Mouse (Mus musculus) mesoderm, embryonic 11.5 days (tissue): ENCODE measurements around the gene B230217C12Rik.
A peak's percentile ranks its signal among the peaks of the same experiment; 100 is the strongest.
"Not testable (repeated sequence)": the region's sequence is repeated elsewhere in the genome, so short reads cannot be mapped to it uniquely, and the experiment has no call there.

ENCODE experiments used
- DNase-seq: peaks from one replicate; pipeline ENCODE4 v3.0.0-alpha.2; 2012; ENCODE audit warnings: low read depth, low spot score

Gene B230217C12Rik

DNA sequence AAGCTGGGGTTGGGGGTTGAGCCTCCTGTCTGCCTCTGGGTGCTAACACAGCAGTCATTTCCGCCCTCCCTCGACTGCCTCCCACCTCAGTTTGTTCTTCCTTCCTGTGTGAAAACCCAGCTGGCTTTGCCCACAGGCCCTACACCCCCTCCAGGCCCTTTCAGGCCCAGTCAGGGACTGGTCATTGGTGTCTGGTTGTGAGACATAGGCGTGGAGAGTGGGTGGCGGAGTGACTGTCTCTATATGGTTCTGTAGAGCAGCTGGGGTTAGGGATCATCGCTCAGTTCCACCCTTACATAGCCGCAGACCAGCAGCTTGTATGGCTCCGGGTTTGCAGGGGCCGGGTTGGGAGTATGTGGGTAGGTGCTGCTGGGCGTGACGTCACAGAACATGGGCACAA, 15.3 kb upstream of the B230217C12Rik start:
- no peak for DNase-seq

DNA sequence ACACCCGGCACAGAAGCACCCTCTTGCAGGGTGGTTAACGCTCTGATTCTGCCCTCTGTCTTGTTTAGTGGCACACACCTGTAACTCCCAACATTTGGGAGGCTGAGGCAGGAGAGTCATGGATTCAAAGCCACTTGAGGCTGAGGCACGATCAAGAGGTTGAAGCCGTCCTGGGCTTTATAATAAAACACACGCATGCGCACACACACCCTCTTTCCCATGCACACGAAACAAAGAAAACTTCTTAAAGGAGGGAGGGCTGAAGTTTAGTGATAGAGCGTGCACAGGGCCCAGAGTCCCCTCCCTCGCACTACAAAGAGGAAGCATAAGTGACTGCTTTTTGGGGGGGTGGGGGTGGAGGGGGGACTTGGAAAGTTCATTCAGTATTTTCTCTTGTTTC, 14.6 kb upstream of the B230217C12Rik start:
- no peak for DNase-seq

DNA sequence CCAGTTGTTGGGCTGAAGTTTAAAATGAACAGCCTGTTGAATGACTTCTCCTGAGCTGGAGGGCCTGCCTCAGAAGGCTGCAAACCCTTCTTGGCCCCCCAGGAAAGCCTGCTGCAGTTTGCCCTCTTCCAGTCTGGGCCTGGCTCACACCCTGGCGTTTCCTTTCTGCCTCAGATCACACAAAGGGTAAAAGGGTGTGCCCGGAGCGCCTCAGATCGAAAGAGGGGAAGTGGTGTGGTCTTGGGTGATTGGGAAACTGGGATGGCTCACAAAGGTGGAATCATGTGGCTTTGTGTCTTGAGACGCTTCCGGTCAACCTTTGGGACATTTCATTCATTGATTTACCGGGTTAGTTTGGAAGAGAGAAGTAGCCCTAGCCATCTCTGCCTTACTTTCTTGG, 14.2 kb upstream of the B230217C12Rik start:
- no peak for DNase-seq

DNA sequence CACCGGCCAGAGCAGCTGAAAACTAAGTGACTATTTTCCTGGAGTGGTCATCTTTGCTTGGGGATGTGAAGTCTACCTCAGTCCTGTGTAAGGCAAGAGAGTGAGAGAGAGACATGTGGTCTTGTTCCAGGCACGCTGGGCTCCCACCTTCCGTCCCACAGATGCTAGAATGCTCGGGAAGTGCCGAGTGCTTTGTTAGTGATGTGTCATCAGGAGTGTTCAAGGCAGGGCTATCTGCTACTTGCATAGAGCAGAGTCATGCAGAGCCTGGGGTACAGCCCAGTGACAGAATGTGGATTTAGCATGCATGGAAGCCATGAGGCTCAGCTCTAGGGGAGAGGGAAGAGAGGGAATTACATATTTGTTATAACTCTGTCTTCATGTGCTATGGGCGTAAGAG, 12.9 kb upstream of the B230217C12Rik start:
- no peak for DNase-seq

DNA sequence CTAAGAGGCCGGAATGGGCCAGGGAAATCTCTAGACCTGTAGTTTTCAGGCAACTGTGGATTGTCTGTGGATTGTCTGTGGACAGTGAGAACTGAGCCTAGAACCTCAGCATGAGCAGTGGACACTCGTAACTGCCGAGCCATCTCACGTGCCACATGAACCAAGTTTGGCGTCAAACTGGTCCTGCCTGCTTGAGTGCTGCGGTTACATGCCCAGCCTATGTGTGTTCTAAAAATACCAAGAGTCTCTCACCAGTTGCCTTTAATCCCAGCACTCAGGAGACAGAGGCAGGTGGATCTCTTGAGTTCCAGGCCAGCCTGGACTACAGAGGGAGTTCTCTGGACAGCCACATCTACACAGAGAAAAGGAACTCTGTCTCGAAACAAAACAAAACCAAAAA, 11.2 kb upstream of the B230217C12Rik start:
- DNase-seq: no peak

DNA sequence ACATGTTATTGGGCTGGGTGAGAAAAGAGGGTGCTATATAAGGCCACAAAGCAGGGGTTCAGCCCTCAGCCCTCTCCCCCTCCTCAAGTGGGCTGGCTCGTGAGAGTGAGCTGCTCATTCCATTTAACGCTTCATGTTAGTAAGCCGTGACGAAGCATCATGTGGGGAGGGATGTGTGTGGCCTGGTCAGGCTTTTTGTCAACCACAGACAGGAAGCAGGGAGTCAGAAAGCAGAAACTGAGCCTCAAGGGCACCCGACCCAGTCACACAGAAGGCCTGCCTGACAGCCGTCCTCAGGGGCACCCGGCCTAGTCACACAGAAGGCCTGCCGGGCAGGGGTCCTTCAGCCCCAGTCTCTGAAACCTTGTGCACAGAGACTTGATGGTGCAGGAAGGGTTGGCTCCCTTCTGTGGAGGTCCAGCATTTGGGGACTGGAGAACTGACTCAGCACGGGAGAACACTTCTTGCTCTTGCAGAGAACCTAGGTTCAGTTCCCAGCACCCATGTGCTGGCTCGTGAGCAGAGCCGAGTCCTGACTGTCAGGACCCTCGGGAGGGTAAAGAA, 10.6 kb upstream of the B230217C12Rik start:
- no peak for DNase-seq

DNA sequence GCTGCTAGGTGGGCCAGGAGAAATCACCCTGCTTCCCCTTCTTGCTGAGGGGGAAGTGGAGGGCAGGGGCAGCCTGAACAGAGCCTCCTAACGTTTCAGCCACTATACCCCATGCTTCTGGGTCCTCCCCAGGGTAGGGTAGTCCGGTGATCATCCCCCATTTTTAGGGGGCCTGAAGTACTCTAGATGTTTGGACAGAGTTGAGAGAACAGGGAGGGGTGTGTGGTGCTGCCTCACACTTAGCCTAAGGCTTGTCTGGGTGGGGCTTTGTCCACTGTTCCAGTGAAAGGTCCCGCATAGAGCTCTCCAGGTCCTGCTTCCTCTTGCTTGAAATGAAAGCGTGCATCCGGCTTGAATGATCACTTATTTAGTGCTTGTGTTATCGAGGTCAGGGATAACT, 10.1 kb upstream of the B230217C12Rik start:
- DNase-seq: no peak

DNA sequence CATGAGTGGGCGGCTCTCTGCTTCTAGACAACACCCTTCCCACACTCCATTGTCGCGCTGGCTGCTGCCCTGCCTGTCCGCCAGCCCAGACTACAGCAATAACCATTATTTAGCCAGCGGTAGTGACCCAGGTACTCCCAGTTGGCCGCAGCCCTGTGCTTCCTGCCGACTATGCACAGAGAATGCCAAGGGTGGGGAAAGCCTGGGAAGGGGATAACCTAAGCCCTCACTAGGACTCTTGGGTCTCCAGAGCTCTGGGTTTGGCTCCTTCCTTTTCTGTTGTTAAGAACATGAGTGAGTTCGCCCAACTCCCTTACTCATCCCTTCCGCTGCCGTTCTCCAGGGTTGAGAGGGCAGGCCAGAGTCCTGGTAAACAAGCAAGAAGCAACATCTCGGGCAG, 8.6 kb upstream of the B230217C12Rik start:
- DNase-seq: no peak

DNA sequence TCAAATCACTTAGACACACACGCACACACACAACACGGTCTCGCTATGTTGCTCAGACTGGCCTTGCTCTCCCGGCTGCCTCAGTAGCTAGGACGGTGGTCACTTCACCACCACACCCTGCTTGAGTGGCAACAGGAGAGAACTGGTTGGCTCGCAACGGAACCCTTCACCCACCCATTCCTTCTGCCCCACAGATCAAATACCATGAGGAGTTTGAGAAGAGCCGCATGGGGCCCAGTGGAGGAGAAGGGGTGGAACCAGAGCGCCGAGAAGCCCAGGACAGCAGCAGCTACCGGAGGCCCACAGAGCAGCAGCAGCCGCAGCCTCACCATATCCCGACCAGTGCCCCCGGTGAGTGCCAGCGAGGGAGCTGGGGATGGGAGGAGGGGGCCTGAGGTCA, 7.2 kb upstream of the B230217C12Rik start:
- DNase-seq: no peak

DNA sequence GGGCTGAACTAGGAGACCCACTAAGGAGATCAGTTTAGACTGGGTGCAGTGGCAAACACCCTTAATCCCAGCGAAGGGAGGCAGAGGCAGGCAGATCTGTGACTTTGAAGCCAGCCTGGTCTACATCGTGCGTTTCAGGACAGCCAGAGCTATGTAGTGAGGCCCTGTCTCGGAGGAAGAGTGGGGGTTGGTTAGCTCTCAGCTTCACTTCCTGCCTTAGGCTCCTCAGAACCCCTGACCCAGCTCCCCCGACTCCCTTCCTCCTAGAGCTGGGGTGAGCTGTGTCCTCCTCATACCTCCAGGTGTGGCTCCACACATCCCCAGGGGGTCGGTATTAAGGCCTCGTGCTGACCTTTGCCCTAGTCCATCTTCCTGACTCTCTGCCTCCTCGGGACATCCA, 4.0 kb upstream of the B230217C12Rik start:
- no peak for DNase-seq

DNA sequence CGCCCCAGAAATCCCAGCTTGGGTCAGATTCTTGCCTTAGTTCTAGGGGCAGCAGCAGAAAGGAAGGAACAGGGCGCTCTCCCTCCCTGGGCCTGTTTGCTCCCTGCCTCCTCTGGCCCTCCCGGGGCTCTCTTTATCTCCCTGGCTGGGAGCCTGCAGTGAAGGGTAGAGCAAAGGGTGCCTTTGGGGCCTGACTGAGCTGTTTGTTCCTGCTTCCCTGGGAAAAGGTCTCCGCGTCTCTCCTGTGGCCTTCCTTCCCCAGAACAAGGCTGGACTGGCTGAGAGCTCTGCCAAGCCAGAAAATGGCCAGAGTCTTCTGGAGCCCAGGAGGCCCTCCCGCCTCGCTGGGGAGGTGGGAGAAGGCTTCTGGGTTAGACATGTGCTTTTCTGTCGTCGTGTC, 3.5 kb upstream of the B230217C12Rik start:
- DNase-seq: not testable (repeated sequence)

DNA sequence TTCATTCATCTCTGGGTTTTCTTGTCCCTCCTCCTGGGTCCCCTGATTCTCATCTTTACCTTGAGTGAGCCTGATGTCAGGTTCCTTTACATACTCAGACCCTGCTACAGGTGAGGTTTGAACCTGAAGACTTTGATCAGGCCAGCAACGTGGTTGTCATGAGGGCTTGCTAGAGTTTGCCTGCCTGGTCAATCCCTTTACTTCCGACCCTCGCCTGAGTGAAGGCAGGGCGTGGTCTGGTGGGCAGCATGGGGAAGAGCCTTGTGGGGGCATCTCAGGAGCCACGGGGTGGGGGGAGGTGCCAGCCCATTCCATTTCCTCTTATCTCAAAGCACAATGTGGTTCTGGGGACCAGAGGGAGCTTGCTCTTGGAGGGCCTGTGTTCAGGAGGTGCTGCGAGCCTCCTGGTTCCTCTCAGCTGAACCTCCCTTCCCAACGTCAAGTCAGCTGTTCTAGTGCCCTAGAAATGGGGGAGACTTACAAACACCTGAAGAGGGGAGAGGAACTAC, 2.9 kb upstream of the B230217C12Rik start:
- DNase-seq: no peak

DNA sequence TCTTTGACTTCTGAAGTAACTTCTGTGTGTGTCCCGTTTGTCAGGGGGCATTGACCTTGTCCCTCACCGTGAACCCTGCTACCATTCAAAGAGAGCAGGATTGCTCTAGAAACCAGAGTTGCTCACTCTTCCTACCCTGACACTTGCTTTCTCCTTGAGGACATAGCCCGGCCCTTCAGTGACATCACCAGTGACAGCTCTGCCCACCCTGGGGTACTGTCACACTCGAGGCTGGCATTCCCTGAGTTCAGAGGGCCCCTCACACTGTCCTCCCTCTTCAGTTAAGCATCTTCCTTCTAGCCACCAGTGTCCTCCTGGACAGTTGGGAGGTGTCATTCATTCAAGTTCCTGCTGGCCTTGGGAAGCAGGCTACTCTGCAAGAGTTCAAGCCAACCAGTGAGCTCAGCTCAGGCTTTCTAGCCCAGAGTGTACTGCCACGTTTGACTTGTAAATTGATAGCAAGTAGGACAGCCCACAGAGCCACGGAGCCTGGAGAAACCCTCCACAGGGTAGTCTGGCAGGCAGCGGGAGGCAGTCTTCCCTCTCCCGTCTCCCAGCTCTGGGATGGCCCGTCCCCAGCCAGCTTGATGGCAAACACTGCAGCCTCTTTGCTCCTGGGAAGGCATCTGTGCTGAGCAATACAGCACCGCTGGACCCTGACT, 1.7 kb upstream of the B230217C12Rik start:
- DNase-seq: no peak

DNA sequence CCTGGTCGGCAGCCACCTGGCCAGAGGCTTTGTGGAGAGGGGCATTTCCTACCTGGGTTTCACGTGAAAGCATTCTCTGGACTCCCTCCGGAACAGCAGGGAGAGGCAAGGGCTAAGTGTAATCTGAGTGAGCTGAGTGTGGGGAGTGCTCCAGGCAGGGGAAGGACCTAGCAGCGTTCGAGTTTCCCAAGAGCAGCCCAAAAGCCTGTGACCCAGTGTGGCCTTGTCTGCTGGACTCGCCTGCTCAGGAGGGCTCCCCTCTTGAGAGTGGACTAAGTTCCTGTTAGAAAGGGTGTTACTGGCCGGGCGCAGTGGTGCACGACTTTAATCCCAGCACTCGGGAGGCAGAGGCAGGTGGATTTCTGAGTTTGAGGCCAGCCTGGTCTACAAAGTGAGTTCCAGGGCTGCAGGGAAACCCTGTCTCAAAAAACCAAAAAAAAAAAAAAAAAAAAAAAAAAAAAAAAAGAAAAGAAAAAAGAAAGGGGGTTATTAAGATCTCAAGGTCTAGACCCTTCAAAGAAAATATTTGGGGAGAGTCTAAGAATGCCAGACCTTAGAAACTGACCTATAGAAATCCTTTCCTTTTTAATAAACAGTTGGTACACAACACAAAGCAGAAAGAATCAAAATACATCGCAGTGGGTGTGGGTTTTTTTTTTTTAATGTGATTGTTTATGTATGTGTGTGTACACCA, 992 bp upstream of the B230217C12Rik start:
- DNase-seq: no peak

DNA sequence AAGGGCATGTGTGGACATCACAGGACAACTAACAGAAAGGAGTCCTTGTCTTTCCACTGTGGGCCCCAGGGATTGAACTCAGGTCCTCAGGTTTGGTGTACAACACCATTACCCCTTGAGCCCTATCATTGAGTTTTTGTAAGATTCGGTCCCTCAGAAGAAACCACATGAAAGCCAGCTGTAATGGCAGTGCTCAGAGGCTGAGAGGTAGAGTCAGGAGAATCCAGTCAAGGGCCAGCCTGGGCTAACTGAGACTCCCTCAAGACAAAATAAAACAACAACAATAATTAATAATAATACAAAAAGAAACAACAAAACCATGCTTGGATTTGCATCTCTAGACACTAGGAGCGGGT, 467 bp upstream of the B230217C12Rik start:
- no peak for DNase-seq

DNA sequence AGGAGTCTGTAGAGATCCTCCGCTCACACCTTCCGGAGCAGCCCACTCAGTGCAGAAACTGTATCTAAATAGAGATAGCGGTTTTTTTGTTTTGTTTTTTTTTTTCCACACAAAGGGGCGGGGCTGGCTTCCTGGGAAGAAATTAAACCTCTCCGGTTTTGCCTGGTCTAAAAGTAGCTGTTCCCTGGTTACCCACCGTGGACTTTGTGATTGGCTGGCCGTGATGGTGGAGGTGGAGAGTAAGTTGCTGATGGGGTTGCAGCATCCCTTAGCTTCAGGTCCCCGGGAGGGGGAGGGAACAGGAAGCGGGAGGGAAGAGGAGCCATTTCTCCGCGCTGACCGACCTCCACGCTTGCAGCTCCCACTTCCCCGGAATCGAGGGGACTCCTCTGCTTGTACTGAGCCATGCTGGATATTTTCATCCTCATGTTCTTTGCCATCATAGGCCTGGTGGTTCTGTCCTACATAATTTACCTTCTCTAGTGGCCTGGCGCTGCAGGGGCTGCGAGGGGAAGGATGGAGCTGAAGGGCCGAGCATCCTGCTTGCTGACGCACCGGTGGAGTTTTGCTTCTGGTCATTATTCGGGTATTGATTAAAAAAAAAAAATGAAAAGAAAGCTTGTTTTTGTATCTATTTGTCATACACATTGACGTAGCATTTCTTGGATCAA, 546 bp downstream of the B230217C12Rik start:
- DNase-seq: peak; percentile 88

DNA sequence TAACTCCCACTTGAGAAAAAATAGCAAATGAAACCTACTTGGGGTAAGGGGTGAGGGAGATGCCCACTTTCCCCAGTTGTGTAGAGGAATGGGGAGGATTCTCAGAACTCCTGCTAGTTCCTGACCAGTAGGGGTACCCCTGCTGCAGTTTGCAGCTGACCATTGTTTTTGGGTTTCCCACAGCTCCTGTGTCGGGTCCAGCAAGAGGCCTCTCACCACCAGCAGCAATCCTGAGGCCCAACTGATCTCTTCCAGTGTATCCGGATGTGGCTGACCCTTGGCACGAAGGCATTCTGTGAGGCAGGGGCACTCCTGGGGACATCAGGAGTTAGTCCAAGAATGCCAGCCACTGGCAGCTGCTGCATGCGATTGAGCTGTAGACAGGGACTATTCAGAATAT, 1.4 kb downstream of the B230217C12Rik start:
- no peak for DNase-seq

DNA sequence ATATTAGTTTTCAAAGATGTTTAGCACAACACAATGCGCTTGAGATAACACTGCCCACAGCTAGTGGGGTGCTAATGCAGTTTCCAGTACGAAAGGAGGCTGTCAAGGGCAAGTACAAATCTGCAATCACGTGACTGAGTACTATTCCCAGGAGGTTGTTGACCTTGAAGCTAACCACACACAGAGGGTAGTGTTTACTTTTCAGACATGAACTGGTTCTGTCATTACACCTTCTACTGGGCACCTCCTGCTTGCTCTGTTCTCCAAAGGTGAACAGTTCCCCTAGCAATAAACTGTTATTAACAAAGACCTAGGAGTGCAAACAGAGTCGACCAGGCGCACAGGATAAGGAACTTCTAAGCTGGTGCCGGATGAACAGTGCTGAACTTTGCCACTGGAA, 9.8 kb downstream of the B230217C12Rik start:
- no peak for DNase-seq

DNA sequence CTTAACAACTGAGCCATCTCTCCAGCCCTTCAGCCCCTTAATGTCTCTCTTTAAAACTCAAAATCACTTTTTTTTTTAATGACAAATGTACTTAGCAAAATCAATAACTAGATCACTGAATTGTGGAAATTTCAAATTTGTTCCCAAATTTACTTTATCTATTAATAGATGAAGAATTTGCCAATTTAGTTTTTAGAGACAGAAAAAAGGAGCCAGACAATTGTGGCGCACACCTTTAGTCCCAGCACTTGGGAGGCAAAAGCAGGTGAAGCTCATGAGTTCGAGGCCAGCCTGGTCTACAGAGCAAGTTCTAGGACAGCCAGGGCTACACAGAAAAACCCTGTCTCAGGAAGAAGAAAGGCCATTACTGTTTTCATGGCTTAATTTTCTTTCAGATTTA, 11.0 kb downstream of the B230217C12Rik start:
- no peak for DNase-seq

DNA sequence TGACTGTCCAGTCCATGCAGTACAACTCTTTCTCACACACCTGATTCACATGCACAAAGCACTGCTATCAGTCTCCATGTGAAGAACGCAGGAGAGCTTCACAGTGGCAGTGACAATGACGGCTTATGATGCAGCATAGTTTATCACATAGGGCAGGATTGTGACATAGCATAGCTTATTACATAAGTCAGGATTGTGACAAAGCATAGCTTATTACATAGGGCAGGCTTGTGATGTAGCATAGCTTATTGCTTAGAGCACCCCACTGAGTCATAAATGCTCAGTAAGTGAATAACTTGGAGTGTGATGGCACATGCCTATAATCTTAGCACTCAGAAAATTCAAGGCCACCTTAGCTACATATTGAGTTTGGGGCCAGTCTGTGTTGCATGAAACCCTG, 14.9 kb downstream of the B230217C12Rik start:
- DNase-seq: no peak

DNA sequence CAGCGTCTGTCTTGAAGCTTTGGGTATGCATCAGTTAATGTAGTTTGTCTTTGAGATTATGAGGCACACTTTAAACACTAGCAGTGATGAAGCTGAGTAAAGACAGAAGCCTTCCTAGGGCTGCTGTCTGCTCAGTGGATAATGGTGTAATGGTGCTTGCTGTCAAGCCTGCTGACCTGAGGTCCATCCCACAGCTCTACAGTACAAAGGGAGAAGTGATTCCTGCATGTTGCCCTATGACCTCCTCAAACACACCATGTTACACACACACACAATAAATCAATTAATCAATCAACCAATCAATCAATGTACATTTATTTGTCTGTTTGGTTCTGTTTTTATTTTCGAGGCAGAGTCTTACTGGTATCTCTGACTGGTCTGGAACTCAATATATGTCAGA, 21.6 kb downstream of the B230217C12Rik start:
- no peak for DNase-seq

DNA sequence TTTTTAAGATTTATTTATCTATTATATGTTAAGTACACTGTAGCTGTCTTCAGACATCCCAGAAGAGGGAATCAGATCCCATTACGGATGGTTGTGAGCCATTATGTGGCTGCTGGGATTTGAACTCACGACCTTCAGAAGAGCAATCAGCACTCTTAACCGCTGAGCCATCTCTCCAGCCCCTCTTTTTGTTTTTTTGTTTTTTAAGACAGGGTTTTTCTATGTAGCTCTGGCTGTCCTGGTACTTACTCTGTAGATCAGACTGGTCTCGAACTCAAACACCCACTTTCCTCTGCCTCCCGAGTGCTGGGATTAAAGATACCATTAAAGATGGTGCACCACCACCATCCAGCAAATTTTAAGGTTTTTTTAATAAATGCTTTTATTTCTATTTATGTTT, 24.8 kb downstream of the B230217C12Rik start:
- no peak for DNase-seq
